Mouse (Mus musculus) adrenal gland, postnatal 36 days (tissue): ENCODE data around the gene Gm21976. TPM values are rescaled to one million over a fixed set of nuclear protein-coding genes. Genes with fewer than 3 reads are reported as not detected.

ENCODE experiments used
- DNase-seq, 2 experiments: peaks; one replicate each; pipeline ENCODE4 v3.0.0; 2021; ENCODE audit warnings: mixed read lengths in 1 of 2
- total RNA-seq, 2 experiments: library from RNA; stranded (reverse); gene quantifications; 2 replicates each; pipeline ENCODE4 v1.2.3; 2021

The Gm21976 gene
- total RNA-seq, 2 experiments from 2014 or later: not detected

DNA sequence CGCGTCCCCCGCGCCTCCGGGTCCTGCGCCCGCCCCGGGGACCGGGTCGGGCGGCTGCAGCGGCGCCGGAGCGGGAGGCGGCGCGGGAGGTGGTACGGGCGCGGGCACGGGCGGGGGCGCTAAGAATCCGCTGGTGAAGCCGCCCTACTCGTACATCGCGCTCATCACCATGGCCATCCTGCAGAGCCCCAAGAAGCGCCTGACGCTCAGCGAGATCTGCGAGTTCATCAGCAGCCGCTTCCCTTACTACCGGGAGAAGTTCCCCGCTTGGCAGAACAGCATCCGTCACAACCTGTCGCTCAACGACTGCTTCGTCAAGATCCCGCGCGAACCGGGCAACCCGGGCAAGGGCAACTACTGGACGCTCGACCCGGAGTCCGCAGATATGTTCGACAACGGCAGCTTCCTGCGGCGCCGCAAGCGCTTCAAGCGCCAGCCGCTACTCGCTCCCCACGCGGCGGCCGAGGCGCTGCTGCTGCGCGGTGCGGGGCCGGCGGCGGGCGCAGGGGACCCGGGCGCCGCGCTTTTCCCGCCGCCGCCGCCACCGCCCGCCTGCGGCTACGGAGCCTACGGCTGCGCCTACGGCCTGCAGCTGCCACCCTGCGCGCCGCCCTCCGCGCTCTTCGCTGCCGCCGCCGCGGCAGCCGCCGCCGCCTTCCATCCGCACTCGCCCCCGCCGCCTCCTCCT lies 75.3 kb downstream of the Gm21976 start:
- DNase-seq: peak; percentile 12 to 15

DNA sequence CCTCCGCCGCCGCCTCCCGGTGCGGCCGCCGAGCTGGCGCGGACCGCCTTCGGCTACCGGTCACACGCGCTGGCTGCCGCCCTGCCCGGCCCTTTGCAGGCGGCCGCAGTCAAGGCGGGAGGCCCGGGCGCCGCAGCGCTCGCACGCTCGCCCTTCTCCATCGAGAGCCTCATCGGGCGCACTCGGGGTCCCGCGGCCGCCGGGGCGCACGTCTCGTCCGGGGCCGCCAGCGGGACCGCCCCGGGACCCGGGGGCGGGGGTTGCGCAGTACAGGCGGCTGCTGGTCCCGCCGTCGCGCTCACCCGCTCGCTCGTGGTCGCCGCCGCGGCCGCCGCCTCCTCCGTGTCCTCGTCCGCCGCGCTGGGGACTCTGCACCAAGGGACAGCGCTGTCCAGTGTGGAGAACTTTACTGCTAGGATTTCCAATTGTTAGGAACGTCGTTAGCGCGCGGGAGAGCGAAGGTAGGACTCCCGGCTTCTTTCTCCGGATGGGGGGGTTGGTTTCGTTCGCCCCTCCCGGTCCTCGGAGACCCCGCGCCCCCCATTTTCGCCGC lies 75.9 kb downstream of the Gm21976 start:
- peak; percentile 39 to 48 for DNase-seq

DNA sequence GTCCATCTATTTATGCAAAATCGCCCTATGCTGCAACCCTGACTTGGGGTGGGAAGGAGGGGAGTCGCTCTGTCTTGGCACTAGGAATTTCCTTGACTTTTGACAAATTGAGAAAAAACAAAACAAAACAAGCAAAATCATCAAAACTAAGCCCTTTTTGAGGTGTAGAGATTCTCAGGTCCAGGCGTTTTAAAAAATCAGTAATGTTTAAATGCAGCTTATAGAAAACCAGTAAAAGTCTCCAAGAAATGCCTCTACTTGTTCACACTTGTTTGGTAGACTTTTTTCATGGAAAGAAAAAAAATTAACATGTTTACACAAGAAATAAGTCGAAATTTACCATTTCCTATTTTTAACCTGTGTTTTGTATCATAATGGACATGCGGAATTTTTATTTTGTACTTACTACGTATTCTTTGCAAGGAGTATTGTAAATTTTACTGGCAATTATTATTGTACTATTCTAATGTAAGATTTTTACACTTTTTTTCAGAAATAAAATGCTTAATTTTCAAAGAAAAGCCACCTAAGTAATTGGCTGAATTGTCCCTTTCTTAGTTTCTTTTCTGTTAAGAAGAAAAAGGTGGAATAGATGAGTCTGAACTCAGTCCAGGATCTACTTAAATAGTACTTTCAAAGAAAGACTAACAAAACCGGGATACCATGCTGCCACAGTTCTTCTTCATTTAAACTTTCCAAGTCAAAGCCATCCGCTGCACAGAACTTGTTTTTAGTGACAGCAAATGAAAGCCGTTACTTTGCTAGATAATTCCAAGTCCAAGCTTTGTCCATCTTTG lies 76.7 kb downstream of the Gm21976 start:
- DNase-seq: no peak

Other genes with a start within 250 kb of the Gm21976 start
- gene Arhgef28, start 73.4 kb upstream of the Gm21976 start, total RNA-seq: 10 to 100 TPM; 13.7 to 19.4 TPM
- 10 to 100 TPM; 18.0 to 20.1 TPM for gene Utp15, start 16.8 kb upstream of the Gm21976 start, total RNA-seq
- gene Ankra2, start 16.8 kb upstream of the Gm21976 start, total RNA-seq: 10 to 100 TPM; 21.5 to 25.0 TPM
- gene Btf3, start 37.1 kb downstream of the Gm21976 start, total RNA-seq: 100 to 1,000 TPM; 378 to 399 TPM
- 1 to 10 TPM in 1 of 2 experiments, under 1 TPM in 1; 0.69 to 1.0 TPM for gene Foxd1, start 74.4 kb downstream of the Gm21976 start, total RNA-seq
- under 1 TPM in 1 of 2 experiments, not detected in 1; 0.79 TPM for gene Gm10320, start 212.1 kb downstream of the Gm21976 start, total RNA-seq